Mouse (Mus musculus): ENCODE results near the gene Wdr49.

DNA sequence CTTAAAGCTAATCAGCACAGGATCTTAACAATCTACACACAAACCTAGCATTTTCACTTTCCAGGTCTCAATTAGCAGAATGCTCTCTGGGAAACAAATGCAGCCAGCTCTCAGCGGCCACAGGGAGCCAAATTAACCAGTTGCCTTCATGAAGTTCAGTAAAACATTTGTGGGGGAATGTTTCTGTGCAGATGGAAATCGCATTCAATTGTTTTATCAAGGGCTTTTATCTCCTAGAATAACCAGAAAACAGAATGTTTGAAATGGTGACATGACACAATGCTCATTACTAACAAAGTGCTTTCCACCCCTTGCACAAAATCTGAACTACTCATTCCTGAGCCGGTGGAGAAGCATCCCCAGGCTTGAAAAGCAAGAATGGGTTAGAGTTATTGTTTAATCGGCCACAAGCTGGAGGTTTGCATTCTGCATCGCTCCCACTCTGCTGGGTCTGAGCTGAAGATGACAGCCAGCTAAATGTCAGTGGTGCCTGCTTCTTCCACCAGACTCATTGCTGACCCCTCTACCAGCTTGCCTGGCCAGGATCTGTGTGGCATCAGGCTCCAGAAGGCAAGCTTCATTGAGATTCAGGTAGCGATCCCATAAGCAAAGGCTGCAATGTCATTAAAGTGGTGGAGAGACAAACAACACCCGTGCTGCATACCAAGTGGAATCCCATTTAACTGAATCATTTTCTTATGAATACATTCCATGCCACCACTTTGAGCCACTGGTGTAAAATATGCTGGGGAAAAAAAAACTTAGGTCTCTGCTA lies 86.6 kb downstream of the Wdr49 start:
- TF ChIP-seq CTCF (IDR thresholded peaks at IDR 0.05; ENCODE audit: control insufficient read depth, insufficient read depth, insufficient replicate concordance, low read depth, low read length): no peak
- no peak for TF ChIP-seq POLR2A (IDR thresholded peaks at IDR 0.05; ENCODE audit: control insufficient read depth, low read depth, low read length)

All from testis, adult 2 months (tissue).